Mouse (Mus musculus): ENCODE results near the gene Atp2b1. TPM values are rescaled to one million over a fixed set of nuclear protein-coding genes. Genes with fewer than 3 reads are reported as not detected.

Gene Atp2b1
- total RNA-seq, 1 experiment from 2014 or later = 56.0 TPM

DNA sequence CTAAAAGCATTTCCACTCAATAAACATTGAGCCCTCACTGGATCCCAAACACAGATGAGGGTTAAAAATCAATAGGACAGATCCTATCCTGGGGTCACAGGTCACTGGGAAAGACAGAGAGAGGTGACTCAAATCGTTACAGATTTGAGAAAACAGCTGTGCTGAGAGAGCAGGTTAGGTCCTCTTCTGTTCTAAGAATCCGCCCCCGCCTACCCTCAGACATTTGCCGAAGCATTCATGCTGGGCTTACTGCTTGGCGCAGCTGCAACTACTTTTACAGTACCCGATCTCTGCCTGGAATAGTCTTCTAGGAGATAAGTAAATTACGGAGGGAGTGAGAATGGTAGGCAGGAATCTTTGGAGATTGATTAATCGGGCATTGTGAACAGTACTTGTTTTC, 47.9 kb downstream of the Atp2b1 start:
- DNase-seq = no peak

DNA sequence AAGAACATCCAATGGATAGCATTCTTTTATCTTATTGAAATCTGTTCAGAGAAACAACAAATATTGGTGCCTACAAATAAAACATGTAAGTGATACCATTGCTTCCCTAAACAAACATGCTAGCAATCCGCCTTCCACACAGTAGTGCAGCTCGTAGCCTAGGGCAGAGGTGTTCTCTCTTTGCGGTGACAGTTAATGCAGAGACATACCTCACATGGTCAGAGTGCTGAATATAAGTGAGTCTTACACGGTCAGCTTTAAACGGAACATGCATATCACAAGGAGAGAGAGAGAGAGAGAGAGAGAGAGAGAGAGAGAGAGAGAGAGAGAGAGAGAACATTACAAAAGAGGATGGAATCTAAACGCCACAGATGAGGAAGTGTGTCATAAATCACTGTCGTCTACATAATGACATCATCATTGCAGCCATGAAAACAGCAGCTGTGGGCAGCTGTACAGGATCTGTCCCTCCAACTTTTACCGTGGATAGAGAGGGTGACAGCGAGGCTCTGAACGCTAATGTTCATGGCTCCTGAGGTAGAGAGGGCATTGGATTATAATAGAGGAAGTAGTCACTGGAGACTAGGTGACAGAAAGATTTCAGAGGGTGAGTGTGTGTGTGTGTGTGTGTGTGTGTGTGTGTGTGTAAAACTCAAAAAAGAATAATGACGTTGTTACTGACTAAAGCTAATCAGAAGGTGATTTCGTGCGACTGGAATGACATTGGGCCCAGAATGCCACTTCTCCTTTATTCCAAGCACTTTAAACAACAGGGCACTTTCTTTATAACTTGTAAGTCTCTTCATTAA, 52.4 kb downstream of the Atp2b1 start:
- DNase-seq = peak; percentile 9

DNA sequence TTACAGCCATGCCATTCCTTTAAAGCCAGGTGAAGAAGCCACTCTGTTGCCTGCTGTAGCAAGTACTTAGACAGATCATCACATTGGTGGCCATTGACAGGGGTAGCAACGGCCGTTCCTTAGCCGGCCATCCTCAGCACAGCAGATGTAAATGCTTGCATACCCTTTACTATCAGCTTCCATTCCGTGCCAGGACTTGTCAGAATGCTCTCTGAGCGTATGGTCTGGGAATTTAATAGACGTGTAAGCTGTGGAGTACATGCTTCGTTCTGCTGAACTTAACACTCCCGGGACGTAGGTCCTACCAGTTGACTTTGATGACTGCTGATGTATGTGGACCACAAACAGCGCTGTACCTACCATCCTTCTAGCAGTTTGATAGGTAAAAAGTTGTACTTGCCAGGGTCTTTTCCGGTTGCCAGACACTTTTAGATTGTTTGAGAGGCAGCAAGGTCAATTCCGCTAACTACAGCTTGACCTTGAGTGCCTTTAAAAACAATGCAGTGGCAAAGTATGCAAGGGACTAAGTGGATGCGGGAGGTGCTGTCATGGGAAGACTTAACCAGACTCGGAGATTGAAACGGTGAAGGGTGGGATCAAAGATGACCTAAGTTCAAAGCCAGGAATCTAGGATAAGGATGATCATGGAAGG, 53.2 kb downstream of the Atp2b1 start:
- DNase-seq = no peak

DNA sequence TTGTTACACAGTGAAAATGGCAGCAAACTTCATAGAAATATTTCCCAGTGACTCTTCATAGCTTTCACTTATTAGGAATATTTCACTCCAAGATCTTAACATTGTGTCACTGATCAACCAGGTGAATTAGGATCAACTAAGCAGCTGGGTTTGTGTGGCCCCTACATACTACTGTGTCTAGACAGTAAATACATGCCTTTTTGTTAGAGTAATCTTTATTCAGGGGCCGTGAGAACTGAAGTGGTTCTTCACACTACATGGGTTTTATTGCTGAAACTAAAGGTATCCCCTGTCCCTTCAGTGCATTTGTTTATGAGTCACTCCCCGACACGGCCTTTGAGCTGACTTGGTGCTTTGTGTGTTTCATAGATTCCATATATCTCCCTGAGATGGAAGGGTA, 56.7 kb downstream of the Atp2b1 start:
- DNase-seq = no peak

DNA sequence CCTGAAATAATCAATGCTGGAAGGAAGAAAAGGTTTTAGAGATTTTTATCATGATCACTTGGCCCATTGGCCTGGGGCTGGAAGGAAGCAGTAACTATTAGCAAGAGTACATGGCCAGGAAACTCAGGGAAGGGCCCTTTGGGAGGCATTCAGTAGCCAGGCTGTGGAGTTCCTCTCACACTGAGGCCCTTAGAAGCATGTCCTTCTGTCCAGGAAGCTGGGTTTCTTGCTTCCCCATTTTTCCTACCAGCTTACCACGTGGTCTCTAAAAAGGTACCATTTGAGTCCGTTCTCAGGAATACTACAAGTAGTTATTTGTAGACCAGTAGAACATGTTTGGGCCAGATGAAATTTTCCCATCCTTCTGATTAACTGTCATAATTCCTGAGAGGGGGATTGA, 58.2 kb downstream of the Atp2b1 start:
- no peak for DNase-seq

DNA sequence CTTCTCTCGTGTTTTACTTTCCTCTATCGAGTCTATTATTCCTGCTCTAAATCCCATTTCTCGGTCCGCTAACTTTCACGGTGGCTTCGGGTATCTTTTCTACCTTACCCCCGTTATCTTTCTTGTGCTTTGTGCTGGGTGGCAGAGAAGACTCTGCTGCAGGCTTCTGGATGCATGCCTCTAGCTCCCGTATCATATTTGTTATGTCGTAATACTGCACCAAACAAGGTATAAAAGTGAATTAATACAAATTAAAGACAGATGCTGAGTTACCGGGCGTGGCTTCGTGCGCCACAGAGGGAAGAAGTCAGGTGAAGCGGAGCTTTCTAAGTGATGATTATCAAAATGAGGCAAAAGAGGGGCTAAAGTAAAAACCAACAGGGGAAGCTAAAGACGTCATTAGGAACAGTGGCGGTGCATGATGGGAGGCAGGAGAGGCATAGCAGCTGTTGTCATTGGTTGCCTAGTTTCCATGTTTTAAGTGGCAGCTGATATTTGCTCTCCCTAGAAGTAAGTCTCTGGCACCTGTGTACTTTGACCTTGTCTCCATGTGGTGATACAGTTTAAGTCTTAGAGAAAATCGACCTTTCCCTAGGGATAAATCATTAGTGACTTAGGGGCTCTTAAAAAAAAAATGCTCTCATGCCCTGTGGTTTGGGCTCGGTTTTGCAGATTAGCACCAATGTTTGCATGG, 58.9 kb downstream of the Atp2b1 start:
- no peak for DNase-seq

DNA sequence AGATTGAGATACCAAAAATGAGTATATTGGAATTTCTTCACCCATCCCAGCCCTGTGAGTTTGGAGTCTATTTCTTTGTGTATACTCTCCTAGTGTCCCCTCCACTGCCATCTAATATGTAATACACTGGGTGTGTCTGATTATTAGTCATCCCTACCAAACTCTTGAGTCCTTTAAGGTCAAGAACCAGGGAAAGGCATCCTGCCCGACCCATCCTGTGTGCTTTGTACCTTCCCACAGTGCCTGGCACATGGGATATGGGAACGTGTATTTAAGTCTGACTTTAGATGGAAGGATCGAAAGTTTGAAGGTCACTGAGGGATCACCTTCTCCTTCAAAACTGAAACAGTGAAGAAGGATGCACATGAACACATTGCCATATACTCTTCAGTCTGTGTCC, 60.4 kb downstream of the Atp2b1 start:
- DNase-seq = no peak

DNA sequence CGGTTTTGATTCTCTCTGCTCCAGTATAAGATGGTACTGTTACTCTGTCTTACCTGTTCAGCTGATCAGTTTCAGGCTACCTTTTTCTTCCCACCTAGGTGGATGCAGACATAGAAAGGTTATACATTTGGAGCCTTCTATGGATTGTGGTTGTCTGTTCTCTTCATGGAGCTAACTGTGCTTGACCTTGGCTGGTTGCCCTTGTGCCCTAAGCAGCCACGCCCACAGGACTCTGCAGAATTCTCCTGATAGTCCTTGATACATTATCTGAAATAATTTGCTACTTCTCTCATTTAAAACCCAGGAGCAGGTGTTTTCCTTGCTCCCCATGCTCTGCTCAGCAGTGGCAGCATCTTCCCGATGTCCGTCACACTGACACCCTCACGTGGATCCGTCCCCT, 61.4 kb downstream of the Atp2b1 start:
- DNase-seq = peak; percentile 7

DNA sequence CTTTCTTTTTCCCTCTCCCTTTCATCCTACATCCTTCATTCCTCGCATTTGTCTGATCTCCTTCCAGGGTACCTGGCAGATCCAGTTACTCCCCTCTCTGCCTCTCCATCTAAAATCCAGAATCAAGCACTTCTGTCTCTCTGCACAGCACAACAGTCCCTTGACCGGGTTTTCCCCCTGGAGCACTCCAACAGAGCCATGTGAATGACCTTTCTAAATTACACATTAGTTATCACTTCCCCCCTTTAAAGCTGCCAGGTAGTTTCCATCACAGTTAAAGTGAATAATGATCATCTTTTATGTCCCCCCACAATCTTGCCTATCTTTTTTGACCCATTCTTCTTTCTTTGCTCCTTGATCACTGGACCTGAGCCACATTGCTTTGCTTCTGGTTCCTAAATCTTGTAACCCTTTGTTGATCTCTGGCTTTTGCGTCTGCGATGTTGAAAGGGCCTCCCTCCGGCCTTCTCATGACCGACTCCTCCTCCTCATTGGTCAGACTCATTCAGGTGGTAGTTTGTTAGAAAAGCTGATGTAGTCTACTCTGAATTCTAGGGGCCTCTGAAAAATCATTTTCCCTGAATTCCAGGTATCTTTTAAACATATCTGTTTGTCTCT, 62.8 kb downstream of the Atp2b1 start:
- no peak for DNase-seq

DNA sequence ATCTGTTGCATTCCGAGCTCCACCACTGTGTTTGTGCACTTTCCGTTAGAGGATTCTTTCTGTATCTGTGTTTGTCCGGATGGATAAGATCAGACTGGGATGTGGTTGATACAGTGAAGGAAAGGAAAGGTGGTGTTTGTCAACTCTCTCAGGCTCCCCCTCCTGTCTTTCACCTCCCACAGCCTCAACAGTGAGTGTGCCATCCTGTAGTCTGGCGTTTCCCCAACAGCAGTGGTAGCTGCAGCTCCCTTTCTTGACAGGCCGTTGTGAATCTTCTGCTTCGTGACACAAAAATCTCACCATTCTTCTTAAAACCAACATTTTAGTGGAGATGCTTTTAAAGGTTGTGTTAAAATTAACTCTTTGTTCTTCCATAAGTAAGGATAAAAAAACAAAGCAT, 64.6 kb downstream of the Atp2b1 start:
- no peak for DNase-seq

DNA sequence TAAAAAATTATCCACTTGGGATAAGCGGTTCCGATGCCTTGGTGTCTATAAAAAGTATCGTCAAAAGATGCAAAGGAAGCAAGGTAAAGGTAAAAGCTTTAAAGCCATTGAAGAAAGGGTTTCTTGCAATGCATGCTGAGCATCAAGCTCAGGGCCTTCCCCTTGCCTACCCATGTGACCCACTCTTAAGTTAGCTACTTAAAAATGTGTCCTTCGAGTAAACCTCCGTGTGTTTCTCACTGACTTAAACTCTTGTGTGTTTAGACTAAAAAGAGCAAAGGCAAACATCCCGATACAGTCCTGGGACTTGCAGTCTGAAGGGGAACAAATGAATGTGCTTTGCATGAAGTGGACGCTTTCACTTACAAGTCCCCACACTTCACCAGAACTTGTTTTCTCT, 65.1 kb downstream of the Atp2b1 start:
- no peak for DNase-seq

DNA sequence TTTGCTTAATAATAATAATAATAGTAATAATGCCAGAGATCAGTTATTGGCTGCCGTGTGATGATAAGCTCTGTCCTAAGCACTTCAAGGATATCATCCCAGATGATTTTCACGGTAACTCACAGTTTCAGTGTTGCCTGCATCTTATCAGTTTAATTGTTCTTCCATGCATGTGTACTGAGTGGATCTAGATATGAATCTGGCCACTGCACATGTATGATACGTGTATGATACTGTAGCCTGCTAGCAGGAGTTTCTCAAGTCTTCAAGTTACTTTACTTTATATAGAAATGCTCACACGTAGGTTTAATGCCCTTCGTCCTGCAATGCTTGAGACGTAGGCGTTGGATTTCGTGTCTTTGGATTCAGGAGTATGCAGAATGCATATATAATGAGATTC, 65.7 kb downstream of the Atp2b1 start:
- no peak for DNase-seq

DNA sequence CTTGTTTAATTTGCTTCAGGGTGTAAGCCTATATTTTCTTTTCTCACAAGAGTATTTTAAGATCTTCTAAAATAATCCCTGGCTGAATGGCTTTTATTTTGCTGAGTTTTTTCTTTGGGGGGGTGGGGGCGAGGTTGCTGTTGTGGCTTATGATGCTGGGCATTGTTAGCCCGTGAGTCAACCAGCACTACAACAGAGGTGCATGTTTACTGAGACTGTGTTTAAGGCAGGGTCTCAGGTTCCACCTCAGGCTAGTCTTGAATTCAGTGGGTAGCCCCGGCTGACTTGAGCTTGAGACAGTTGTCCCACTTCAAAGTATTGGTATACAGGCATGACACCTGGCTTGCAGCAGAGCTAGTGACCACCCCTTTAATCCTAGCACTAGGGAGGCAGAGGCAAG, 77.8 kb downstream of the Atp2b1 start:
- no peak for DNase-seq

DNA sequence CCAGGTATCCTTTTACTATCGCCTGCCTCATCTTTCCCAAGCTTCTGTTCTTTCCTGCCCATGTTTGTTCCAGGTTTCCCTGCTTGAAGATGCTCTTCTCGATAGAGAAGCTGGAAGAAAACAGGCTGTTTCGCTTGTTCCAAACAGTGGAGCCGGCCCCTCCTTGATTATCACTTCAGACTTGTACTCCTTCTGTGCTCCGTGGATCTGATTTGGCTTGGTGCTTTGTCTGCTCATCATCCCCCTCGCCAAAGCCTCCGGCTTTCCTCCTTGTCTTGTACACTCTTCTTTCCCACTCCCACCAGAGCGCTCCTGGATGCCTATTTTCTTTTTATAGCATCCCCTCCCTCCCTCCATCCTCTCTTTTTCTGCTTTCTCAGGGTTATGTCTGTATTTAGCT, 79.0 kb downstream of the Atp2b1 start:
- no peak for DNase-seq

DNA sequence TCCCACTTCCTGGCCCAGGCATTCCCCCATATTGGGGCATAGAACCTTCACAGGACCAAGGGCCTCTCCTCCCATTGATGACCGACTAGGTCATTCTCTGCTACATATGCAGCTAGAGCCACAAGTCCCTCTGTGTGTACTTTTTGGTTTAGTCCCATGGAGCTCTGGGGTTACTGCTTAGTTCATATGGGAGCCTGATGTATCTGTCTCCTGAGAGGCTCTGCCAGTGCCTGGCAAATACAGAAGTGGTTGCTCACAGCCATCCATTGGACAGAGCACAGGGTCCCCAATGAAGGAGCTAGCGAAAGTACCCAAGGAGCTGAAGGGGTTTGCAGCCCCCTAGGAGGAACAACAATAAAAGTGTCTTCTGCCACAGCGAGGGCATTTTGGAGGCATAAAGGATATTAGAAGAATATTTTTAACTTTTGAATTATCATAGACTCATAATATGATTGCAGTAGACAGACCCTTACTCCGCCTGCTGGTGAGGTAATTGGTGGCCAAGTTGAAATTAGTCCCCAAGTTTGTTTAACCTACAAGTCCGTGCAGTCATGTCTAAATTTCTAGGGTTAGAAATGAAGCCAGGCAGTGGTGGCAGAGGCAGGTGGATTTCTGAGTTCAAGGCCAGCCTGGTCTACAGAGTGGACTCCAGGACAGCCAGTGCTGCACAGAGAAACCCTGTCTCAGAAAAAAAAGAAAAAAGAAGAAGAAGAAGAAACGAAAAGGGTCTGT, 81.0 kb downstream of the Atp2b1 start:
- peak; percentile 6 for DNase-seq

DNA sequence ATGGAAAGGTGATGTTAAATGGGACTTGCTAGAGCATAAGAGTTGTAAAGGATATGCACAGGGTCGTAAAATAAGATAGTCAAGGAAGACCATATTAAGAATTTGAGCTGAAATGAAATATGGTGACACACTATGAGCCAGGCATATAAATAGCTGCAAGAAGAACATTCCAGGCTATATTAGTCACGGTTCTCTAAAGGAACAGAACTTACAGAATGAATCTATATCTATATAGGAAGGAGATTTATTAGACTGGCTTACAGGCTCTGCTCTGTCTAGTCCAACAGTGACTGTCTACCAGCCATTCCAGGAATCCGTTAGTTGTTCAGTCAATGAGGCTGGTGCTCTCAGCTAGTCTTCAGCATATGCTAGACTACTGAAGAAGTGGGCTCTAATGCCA, 90.7 kb downstream of the Atp2b1 start:
- DNase-seq = no peak

DNA sequence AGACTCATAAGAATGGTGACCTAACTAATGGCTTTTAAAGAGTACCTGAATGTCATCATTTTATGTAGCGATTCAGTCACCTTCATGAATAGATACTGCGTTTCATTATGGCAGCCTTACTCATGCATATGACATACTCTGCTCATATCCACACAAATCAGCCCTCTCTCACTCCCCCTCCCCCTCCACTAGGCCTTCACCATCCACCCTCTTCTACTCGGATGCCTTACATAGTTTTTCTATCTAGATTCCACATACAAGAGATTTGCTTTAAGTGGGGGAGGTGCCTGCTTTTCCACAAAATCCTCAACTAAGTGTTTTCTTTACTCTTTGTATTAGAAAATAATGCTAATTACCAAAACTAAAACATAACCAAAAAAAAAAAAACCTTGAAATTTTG, 96.9 kb downstream of the Atp2b1 start:
- no peak for DNase-seq

DNA sequence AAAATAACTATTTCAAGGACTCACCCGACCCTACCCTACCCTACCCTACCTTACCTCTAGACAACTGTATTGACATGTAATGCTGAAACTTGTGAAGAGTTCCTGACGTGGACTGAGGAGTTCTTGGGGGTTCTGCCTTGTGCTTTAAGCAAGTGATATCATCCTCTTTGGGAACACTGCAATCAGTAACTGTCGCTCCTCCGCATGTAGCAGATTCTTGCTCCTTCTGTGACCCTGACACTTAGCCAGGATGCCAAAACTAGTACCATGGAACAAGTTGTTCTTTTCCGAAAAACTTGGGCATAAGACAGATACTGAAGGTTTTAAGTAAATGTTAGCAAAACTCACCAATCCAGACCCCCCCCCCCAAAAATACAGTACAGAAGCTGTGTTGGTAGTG, 97.9 kb downstream of the Atp2b1 start:
- no peak for DNase-seq

DNA sequence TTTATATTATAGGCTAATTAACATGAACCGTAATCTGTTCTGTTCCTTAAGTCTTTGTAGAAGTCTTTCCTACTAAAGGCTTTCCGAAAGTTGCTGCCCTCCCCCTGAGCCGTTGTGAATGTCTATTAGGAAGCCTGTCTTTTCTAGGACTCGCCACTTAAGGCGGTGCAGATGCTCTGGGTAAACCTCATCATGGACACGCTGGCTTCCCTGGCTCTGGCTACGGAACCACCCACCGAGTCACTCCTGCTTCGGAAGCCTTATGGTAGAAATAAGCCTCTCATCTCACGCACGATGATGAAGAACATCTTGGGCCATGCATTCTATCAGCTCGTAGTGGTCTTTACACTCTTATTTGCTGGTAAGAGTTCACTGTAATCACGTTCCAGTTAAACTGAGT, 100.5 kb downstream of the Atp2b1 start:
- no peak for DNase-seq

DNA sequence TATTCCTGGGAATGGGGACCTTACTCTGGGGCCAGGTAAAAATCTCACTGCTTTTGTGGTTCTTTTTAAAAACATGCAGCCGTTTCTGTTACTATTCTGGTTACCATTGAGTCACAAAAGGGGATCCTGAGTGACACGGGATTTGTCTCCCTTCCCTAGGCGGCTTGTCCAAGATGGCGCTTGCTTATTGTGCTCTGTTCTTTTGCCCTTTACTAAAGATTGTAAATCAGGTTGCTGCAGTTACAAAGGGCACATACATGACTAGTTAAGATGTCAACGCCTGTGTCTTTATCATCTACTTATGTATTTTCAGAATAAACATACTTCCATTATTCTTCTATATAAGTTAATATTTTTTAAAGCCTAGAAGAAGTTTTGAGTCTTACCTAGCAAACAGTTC, 102.8 kb downstream of the Atp2b1 start:
- no peak for DNase-seq

DNA sequence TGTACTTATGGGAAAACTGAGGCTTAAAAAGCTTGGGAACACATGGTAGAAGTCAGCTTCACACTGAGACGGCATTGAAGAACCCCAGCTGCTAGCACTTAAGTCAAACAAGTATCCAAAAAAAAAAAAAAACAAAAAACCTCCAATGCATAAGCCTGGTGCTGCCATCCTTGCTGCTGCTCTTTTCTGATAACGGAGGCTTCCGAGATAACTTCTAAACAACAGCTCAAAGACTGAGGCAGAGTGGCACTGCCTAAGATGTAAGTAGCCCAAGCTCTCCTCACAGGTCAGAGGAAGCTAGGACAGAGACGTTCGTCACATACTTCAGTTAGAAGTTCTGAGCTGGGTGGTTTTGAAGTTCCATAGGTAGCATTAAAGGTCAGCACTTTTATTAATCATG, 113.3 kb downstream of the Atp2b1 start:
- DNase-seq = no peak

DNA sequence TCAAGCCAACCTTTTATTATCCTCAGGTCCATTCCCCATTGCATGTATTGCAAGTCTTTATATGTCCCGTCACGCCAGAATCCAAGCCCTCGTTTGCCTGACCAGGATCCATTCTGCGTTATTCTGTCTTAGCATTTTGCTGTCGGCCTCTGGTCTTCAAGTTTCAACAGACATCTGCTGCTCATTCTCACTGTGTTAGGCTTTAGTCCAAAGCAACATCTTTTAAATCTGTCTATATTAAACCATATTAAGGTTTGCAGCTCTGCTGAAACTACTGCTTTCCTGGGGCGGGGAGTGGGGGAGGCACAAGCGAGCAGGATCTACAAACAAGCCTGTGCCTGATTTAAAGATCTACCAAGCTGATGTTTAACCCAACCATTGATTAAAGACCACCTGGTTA, 115.6 kb downstream of the Atp2b1 start:
- no peak for DNase-seq

Data from adrenal gland, postnatal 14 days (tissue).